Mouse (Mus musculus) midbrain, embryonic 16.5 days (tissue): ENCODE data around the gene Srrm1. TPM values are rescaled to one million over a fixed set of nuclear protein-coding genes. Genes with fewer than 3 reads are reported as not detected.
"Not testable (repeated sequence)": the region's sequence is repeated elsewhere in the genome, so short reads cannot be mapped to it uniquely, and the experiment has no call there.

Experiments
- ATAC-seq: fragments of 200-750 bp; cut with Nextera tagmentation; 2 replicates; pipeline ENCODE4 v1.8.0; 2017; ENCODE audit warnings: moderate TSS enrichment
- H3K27ac ChIP-seq: fragments of 300-500 bp; sonication (generic); 2 replicates; pipeline ENCODE4 v1.5.1; 2014; ENCODE audit warnings: mild to moderate bottlenecking, low read length, mixed read lengths
- H3K27me3 ChIP-seq: fragments of 300-500 bp; sonication (generic); 2 replicates; pipeline ENCODE4 v1.6.1; 2014; ENCODE audit warnings: low read depth, low read length, mixed read lengths; ENCODE audit not compliant: control insufficient read depth, insufficient read depth
- H3K36me3 ChIP-seq: fragments of 300-500 bp; sonication (generic); 2 replicates; pipeline ENCODE4 v1.6.1; 2014; ENCODE audit warnings: mild to moderate bottlenecking, low read length, moderate library complexity, mixed read lengths; ENCODE audit not compliant: control insufficient read depth, insufficient read depth
- H3K4me1 ChIP-seq: fragments of 300-500 bp; sonication (generic); 2 replicates; pipeline ENCODE4 v1.6.1; 2014; ENCODE audit warnings: mild to moderate bottlenecking, low read length, mixed read lengths; ENCODE audit not compliant: control insufficient read depth, insufficient read depth
- H3K4me2 ChIP-seq: fragments of 300-500 bp; sonication (generic); 2 replicates; pipeline ENCODE4 v1.6.1; 2014; ENCODE audit warnings: mild to moderate bottlenecking, low read length, mixed read lengths
- H3K4me3 ChIP-seq: fragments of 300-500 bp; sonication (generic); 2 replicates; pipeline ENCODE4 v1.5.1; 2014; ENCODE audit warnings: low read depth, mild to moderate bottlenecking, low read length, moderate library complexity, mixed read lengths
- H3K9ac ChIP-seq: fragments of 300-500 bp; sonication (generic); 2 replicates; pipeline ENCODE4 v1.6.1; 2014; ENCODE audit warnings: low read depth, low read length, mixed read lengths
- H3K9me3 ChIP-seq: fragments of 300-500 bp; sonication (generic); replicated peaks from 2 replicates; pipeline ENCODE4 v1.6.1; 2014; ENCODE audit warnings: mild to moderate bottlenecking, low read length, mixed read lengths; ENCODE audit not compliant: control insufficient read depth, poor library complexity, severe bottlenecking
- WGBS: fragments of 180-500 bp; shearing (Covaris S2); extraction: QIAGEN DNeasy Blood & Tissue Kit; methylation state at CpG from one replicate; pipeline ENCODE4 v1.1.7; 2014; 5-methylcytosine and 5-hydroxymethylcytosine counted together
- polyA plus RNA-seq: library from polyadenylated mRNA; unstranded; fragments of >200 nt; fragmentation: Nextera tagmentation; extraction: Ambion mirVana; gene quantifications from 2 replicates; pipeline ENCODE4 v1.2.1, GENCODE M21; 2015

Srrm1 gene
- polyA plus RNA-seq, 1 experiment from 2014 or later, result 172 TPM

DNA sequence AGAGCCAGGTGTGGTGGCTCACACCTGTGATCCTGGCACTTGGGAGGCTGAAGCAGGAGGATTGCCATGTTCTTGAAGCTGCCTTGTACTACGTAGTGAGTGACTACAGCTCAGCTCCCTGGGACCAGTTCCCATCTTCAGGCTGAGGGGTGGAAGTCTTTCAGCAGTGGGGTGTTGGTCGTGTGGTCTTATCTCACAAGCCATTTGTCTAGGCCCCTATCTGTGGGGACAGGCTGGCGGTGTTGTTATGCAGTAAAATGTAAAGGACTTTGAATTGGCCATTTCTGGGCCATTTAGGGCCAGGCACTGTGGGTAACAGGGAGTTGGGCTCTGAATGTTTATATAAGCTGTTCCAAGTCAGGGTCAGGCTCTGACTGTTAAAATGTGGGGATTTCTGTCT, 65.1 kb downstream of the Srrm1 start:
- 73% methylated on average over 3 of the region's 3 CpGs for WGBS

DNA sequence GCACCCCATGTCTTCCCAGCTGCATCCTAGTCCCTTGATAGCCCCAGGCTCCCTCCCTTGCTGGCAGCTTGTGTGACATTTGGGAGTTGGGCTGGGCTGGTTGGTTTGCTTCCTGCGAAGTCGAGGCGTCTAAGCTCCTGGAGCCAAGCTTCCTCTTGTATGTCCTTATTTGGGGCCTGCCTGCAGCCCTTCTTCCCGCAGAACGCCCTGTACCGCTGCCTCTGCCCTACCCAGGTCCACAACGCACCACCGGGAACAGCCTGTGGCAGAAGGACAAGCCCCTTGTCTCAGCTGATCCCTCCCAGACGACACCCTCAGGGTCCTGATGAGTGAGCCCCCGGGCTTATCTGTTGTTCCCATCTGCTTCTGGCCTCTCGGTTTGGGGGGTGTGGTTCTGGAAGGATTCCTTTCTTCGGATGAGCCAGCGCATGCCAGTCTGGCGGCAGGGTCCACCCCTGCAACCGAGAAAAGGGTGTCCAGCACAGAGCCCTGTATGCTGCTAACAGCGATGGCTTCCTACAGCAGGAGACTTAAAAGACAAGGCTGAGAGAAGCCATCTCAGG, 66.2 kb downstream of the Srrm1 start:
- no peak overlapping the region for H3K4me3 ChIP-seq
- H3K4me2 ChIP-seq, result no peak overlapping the region

More for the DNA sequence above, 65.1 kb downstream of the Srrm1 start:
- no peaks in the 10 kb centered on the region for H3K27me3 ChIP-seq
- ATAC-seq, result no peak
- H3K4me3 ChIP-seq, result no peak overlapping the region
- H3K36me3 ChIP-seq, result no peaks in the 10 kb centered on the region
- H3K4me2 ChIP-seq, result no peak overlapping the region
- H3K4me1 ChIP-seq, result no peaks in the 10 kb centered on the region
- H3K27ac ChIP-seq, result no peak overlapping the region
- H3K9ac ChIP-seq, result no peak overlapping the region
- no peaks in the 10 kb centered on the region for H3K9me3 ChIP-seq

DNA sequence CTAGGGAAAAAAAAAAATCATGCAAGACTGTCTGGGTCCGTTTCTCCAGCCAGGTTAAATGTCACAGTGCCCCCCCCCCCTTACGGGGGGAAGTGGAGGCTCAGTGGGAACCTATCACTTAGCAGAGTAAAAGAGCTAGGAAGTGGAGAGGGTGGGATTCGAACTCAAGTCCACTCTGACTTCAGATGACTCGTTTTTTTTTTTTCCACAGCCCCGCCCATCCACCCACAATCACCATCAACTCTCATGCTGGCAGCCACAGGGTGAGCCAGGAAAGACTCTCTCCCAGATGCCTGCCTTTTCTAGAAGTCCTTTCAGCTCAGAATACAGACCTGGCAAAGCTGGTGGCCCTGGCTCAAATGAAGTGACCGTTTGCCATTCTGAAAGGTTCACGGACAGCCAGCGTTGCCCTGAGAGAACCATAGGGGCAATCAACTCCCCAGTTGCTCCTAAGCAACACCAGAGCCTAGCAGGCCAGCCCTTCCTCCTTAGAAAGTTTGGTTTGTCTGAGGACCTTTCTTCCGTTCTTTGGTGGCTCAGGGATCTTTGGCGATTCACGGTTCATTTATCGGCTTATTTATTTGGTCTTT, 67.0 kb downstream of the Srrm1 start:
- Histone ChIP-seq H3K4me2 (no peak overlapping the region), H3K9me3 (no peaks in the 10 kb centered on the region), H3K27me3 (no peaks in the 10 kb centered on the region), H3K9ac (no peak overlapping the region), H3K4me1 (no peaks in the 10 kb centered on the region), H3K4me3 (no peak overlapping the region), H3K27ac (no peak overlapping the region), H3K36me3 (no peaks in the 10 kb centered on the region)
- WGBS, result 71% methylated on average over 12 of the region's 12 CpGs
- no peak for ATAC-seq

More for the DNA sequence above, 66.2 kb downstream of the Srrm1 start:
- WGBS, result 12% methylated on average over 16 of the region's 16 CpGs
- H3K4me1 ChIP-seq, result no peaks in the 10 kb centered on the region
- no peaks in the 10 kb centered on the region for H3K36me3 ChIP-seq
- H3K9ac ChIP-seq, result no peak overlapping the region
- H3K27me3 ChIP-seq, result no peaks in the 10 kb centered on the region
- ATAC-seq, result no peak
- H3K9me3 ChIP-seq, result no peaks in the 10 kb centered on the region
- no peak overlapping the region for H3K27ac ChIP-seq

DNA sequence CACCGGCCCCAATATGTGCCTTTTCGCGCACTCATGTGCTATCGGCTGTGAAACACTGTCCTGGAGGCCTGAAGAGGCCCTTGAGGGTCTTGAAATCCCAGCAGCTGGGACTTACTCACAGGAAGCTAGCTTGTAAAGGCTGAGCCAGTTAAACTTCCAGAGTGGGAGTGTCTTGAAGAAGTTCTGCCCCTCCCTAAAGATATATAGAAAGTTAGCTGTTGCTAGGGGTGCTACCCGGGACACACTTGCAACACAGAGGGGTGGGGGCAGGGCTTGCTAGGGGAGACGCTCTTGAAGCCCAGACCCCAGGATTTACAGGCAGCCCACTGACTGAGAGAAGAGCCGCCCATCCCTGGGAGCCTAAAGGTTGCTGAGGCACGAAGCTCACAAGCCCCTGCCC, 67.7 kb downstream of the Srrm1 start:
- Histone ChIP-seq H3K4me2 (no peak overlapping the region), H3K9ac (no peak overlapping the region), H3K4me3 (no peak overlapping the region), H3K4me1 (no peaks in the 10 kb centered on the region), H3K36me3 (no peaks in the 10 kb centered on the region), H3K9me3 (no peaks in the 10 kb centered on the region), H3K27ac (no peak overlapping the region), H3K27me3 (no peaks in the 10 kb centered on the region)
- ATAC-seq, result no peak
- WGBS, result 54% methylated on average over 8 of the region's 8 CpGs

DNA sequence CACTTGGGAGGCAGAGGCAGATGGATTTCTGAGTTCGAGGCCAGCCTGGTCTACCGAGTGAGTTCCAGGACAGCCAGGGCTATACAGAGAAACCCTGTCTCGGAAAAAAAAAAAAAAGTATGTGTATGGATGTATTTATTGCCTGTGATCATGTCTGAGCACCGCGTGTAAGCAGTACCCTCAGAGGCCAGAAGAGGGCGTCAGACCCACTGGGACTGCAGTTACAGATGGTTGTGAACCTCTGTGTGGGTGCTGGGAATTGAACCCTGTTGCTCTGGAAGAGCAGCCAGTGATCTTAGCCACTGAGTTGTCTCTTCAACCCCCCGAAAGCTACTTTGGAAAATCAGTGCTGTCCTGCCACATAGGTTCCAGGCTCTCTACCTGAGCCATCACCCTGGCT, 69.2 kb downstream of the Srrm1 start:
- Histone ChIP-seq H3K9ac (no peak overlapping the region), H3K4me2 (no peak overlapping the region), H3K36me3 (no peaks in the 10 kb centered on the region), H3K27me3 (no peaks in the 10 kb centered on the region), H3K9me3 (no peaks in the 10 kb centered on the region), H3K4me3 (no peak overlapping the region), H3K4me1 (no peaks in the 10 kb centered on the region), H3K27ac (no peak overlapping the region)
- WGBS, result 88% methylated on average over 7 of the region's 7 CpGs
- no peak for ATAC-seq

DNA sequence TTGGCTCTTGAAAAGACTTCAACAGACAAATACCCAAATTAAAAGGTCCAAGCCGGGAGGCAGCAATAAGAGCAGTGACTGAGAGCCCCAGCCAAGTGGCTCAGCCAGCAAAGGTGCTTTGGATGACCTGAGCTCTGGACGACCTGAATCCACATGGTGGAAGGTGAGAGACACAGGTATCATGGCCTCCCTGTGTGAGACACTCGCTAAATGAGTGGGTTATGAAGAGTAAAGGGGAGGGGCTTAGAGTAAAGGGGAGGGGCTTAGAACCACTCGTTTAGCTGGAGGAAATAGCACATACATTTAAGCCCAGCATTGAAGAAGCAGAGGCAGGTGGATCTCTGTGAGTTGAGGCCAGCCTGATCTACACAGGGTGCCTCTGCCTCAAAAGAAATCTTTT, 69.7 kb downstream of the Srrm1 start:
- 90% methylated on average over 4 of the region's 4 CpGs for WGBS
- Histone ChIP-seq H3K27me3 (no peaks in the 10 kb centered on the region), H3K9ac (no peak overlapping the region), H3K4me3 (no peak overlapping the region), H3K4me2 (no peak overlapping the region), H3K36me3 (no peaks in the 10 kb centered on the region), H3K9me3 (no peaks in the 10 kb centered on the region), H3K4me1 (no peaks in the 10 kb centered on the region), H3K27ac (no peak overlapping the region)
- ATAC-seq, result no peak

DNA sequence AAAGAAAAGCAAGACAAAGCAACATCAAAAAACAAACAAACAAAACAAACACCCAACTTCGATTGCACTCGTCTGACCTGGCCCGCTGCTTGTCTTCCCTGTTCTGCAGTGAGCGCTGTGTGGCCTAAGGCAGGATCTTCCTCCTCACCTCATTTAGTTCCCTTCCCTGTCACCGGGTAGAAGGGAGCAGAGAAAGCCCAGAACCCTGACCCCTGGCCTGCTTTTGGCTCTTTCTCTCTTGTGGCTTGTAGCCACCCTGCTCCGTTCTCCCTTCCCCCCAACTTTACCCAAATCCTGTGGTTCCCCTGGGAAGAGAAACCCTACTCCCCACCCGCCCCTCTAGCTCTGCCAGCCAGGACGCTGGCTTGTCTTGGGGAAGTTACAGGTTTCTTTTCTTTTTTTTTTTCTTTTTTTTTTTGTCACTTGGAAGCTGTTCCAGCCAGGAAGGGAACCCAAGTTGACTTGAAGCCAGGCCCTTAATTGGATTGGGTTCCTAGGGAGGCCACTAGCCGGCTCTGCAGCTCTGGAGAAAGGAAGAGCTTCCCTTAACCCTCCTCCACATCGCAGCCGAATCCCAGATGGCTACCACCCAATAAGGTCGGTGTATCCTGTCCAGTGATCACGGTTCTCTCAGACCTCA, 70.3 kb downstream of the Srrm1 start:
- WGBS, result 65% methylated on average over 13 of the region's 13 CpGs
- ATAC-seq, result no peak
- H3K27ac ChIP-seq, result no peak overlapping the region

DNA sequence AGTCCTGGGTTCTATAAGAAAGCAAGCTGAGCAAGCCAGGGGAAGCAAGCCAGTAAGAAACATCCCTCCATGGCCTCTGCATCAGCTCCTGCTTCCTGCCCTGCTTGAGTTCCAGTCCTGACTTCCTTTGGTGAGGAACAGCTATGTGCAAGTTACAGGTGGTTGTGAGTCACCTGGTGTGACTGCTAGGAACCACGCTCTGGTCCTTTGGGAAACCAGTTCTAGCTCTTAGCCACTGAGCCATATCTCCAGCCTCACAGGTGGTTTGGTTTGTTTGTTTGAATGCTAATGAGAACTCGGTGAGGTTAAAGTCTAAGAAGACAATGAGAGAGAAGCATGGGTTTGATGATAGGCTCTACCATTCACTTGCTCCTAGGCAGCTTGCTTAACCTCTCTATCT, 73.1 kb downstream of the Srrm1 start:
- H3K4me3 ChIP-seq, ATAC-seq, H3K4me2 ChIP-seq, H3K36me3 ChIP-seq, H3K27ac ChIP-seq, H3K9ac ChIP-seq, H3K4me1 ChIP-seq, H3K9me3 ChIP-seq, H3K27me3 ChIP-seq: not testable (repeated sequence)
- WGBS, result 74% methylated on average over 2 of the region's 2 CpGs

More for the DNA sequence above, 70.3 kb downstream of the Srrm1 start:
- Histone ChIP-seq H3K9me3 (no peaks in the 10 kb centered on the region), H3K4me1 (no peaks in the 10 kb centered on the region), H3K9ac (no peak overlapping the region), H3K36me3 (no peaks in the 10 kb centered on the region), H3K4me2 (no peak overlapping the region), H3K4me3 (no peak overlapping the region), H3K27me3 (no peaks in the 10 kb centered on the region)

DNA sequence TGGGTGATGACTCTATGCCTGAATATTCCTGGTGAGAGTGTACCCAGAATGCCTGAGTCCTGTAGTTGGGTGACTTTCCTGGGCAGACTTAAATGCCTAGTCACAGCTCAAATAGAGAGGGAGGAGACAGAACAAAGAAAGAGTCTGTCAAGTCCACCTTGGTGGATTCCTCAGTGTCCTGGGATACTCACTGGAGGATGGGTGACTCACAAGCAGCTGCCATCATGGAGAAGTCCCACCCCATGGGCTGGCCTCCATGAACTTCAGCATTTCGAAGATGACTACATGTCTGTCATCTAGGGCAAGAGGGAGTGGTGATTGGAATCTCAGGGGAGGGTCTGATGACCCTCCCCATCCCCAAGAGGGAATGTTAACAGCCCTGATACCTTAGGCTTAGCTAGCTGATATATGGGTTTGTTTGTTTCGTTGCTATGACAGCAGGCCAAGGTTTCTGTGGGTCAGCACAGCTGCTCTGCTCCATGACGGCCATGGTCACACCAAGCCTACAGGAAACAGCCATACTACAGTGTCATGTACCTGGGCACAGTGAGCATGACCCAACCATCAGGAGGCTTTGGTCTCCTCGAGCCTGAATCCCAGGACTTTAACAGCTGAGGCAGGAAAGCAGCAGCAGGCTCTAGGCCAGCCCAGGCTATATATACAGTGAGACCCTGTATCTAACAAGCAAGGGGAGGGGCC, 76.3 kb downstream of the Srrm1 start:
- Histone ChIP-seq H3K27ac (no peak overlapping the region), H3K36me3 (no peaks in the 10 kb centered on the region), H3K9me3 (no peaks in the 10 kb centered on the region), H3K4me2 (no peak overlapping the region), H3K4me1 (no peaks in the 10 kb centered on the region), H3K9ac (no peak overlapping the region), H3K4me3 (no peak overlapping the region), H3K27me3 (peaks cover 3% of the 10 kb centered on the region; the same call in 1 of the 2 replicates)
- 78% methylated on average over 4 of the region's 4 CpGs for WGBS
- no peak for ATAC-seq
